Mouse (Mus musculus) embryonic facial prominence, embryonic 14.5 days (tissue): Measurements from ENCODE around the gene Scd4. TPM values are rescaled to one million over a fixed set of nuclear protein-coding genes. Genes with fewer than 3 reads are reported as not detected.

Experiments
- ATAC-seq: fragments of 200-750 bp; cut with Nextera tagmentation; 2 replicates; pipeline ENCODE4 v1.8.0; 2017; ENCODE audit warnings: low read depth, moderate number of reproducible peaks, moderate TSS enrichment
- DNase-seq: peaks from one replicate; pipeline ENCODE4 v3.0.0-alpha.2; 2015; ENCODE audit warnings: low spot score
- H3K27ac ChIP-seq: fragments of 300-500 bp; sonication (generic); replicated peaks from 2 replicates; pipeline ENCODE4 v1.5.1; 2014; ENCODE audit warnings: low read depth, mild to moderate bottlenecking, low read length, moderate library complexity
- H3K27me3 ChIP-seq: fragments of 300-500 bp; sonication (generic); replicated peaks from 2 replicates; pipeline ENCODE4 v1.6.1; 2014; ENCODE audit warnings: low read length; ENCODE audit not compliant: control insufficient read depth, insufficient read depth
- H3K36me3 ChIP-seq: fragments of 300-500 bp; sonication (generic); 2 replicates; pipeline ENCODE4 v1.6.1; 2014; ENCODE audit warnings: low read length, mixed read lengths; ENCODE audit not compliant: control insufficient read depth, insufficient read depth
- H3K4me1 ChIP-seq: fragments of 300-500 bp; sonication (generic); 2 replicates; pipeline ENCODE4 v1.6.1; 2014; ENCODE audit warnings: antibody characterized with exemption, low read length; ENCODE audit not compliant: control insufficient read depth, insufficient read depth
- H3K4me2 ChIP-seq: fragments of 300-500 bp; sonication (generic); 2 replicates; pipeline ENCODE4 v1.6.1; 2014; ENCODE audit warnings: low read depth, mild to moderate bottlenecking, low read length, moderate library complexity, mixed read lengths
- H3K4me3 ChIP-seq: fragments of 300-500 bp; sonication (generic); 2 replicates; pipeline ENCODE4 v1.5.1; 2014; ENCODE audit warnings: low read depth, mild to moderate bottlenecking, low read length
- H3K9ac ChIP-seq: fragments of 300-500 bp; sonication (generic); 2 replicates; pipeline ENCODE4 v1.6.1; 2014; ENCODE audit warnings: low read depth, mild to moderate bottlenecking, low read length, moderate library complexity, mixed read lengths
- H3K9me3 ChIP-seq: fragments of 300-500 bp; sonication (generic); 2 replicates; pipeline ENCODE4 v1.6.1; 2016; ENCODE audit warnings: low read length; ENCODE audit not compliant: control insufficient read depth
- WGBS: fragments of 180-500 bp; shearing (Covaris S2); extraction: QIAGEN DNeasy Blood & Tissue Kit; methylation state at CpG from one replicate; pipeline ENCODE4 v1.1.7; 2014; 5-methylcytosine and 5-hydroxymethylcytosine counted together
- polyA plus RNA-seq: library from polyadenylated mRNA; unstranded; fragments of >200 nt; fragmentation: Nextera tagmentation; extraction: Ambion mirVana; gene quantifications from 2 replicates; pipeline ENCODE4 v1.2.1, GENCODE M21; 2014

The Scd4 gene
- polyA plus RNA-seq, 1 experiment from 2014 or later: 0.51 TPM

- ATAC-seq: no peak
- no peak overlapping the region for H3K4me2 ChIP-seq
- H3K27ac ChIP-seq: no peak overlapping the region
- H3K9ac ChIP-seq: no peak overlapping the region
- no peaks in the 10 kb centered on the region for H3K36me3 ChIP-seq
- H3K9me3 ChIP-seq: no peaks in the 10 kb centered on the region
- no peaks in the 10 kb centered on the region; the same call in 1 of the 2 replicates for H3K4me1 ChIP-seq
- no peak for DNase-seq
- H3K4me3 ChIP-seq: no peak overlapping the region
- no peaks in the 10 kb centered on the region for H3K27me3 ChIP-seq
- WGBS: 69% methylated on average over 5 of the region's 5 CpGs
These were observed 37.3 kb downstream of the Scd4 start for GRCm38 (mm10) chr19:44370231-44370630.

- H3K27me3 ChIP-seq: no peaks in the 10 kb centered on the region
- H3K9ac ChIP-seq: no peak overlapping the region
- H3K36me3 ChIP-seq: no peaks in the 10 kb centered on the region
- ATAC-seq: peak; percentile 90
- no peak overlapping the region for H3K4me3 ChIP-seq
- H3K4me1 ChIP-seq: no peaks in the 10 kb centered on the region; the same call in 1 of the 2 replicates
- H3K4me2 ChIP-seq: no peak overlapping the region
- 20% methylated on average over 6 of the region's 6 CpGs for WGBS
- DNase-seq: peak; percentile 83
- H3K9me3 ChIP-seq: no peaks in the 10 kb centered on the region
- H3K27ac ChIP-seq: no peak overlapping the region
These were observed 40.1 kb downstream of the Scd4 start for GRCm38 (mm10) chr19:44372969-44373368.

- no peaks in the 10 kb centered on the region for H3K36me3 ChIP-seq
- H3K4me3 ChIP-seq: no peak overlapping the region
- no peak overlapping the region for H3K9ac ChIP-seq
- no peaks in the 10 kb centered on the region for H3K27me3 ChIP-seq
- H3K4me2 ChIP-seq: no peak overlapping the region
- WGBS: 31% methylated on average over 3 of the region's 3 CpGs
- ATAC-seq (no peak), DNase-seq (no peak)
- H3K27ac ChIP-seq: no peak overlapping the region
- H3K9me3 ChIP-seq: no peaks in the 10 kb centered on the region
- no peaks in the 10 kb centered on the region for H3K4me1 ChIP-seq
These were observed 43.6 kb downstream of the Scd4 start for GRCm38 (mm10) chr19:44376511-44376951.

- H3K4me3 ChIP-seq: no peak overlapping the region
- H3K9ac ChIP-seq: no peak overlapping the region
- no peak overlapping the region for H3K4me2 ChIP-seq
- WGBS: 45% methylated on average over 4 of the region's 5 CpGs
- DNase-seq (no peak), ATAC-seq (peak; percentile 71)
- H3K36me3 ChIP-seq: no peaks in the 10 kb centered on the region
- no peaks in the 10 kb centered on the region for H3K4me1 ChIP-seq
- no peaks in the 10 kb centered on the region for H3K27me3 ChIP-seq
- no peaks in the 10 kb centered on the region for H3K9me3 ChIP-seq
- H3K27ac ChIP-seq: no peak overlapping the region
These were observed 44.9 kb downstream of the Scd4 start for GRCm38 (mm10) chr19:44377629-44378375.

- no peaks in the 10 kb centered on the region for H3K9me3 ChIP-seq
- no peak overlapping the region for H3K9ac ChIP-seq
- H3K27ac ChIP-seq: no peak overlapping the region
- no peak for ATAC-seq
- H3K36me3 ChIP-seq: no peaks in the 10 kb centered on the region
- no peak overlapping the region for H3K4me2 ChIP-seq
- H3K4me3 ChIP-seq: no peak overlapping the region
- no peaks in the 10 kb centered on the region for H3K4me1 ChIP-seq
- DNase-seq: no peak
- H3K27me3 ChIP-seq: no peaks in the 10 kb centered on the region
These were observed 46.2 kb downstream of the Scd4 start for GRCm38 (mm10) chr19:44379090-44379489.

GRCm38 (mm10) chr19:44380065-44380464 is 47.2 kb downstream of the Scd4 start:
- WGBS: 90% methylated on average over 4 of the region's 4 CpGs
- H3K4me1 ChIP-seq: no peaks in the 10 kb centered on the region
- H3K27ac ChIP-seq: no peak overlapping the region
- no peaks in the 10 kb centered on the region for H3K9me3 ChIP-seq
- H3K9ac ChIP-seq: no peak overlapping the region
- ATAC-seq (no peak), DNase-seq (no peak)
- H3K36me3 ChIP-seq: no peaks in the 10 kb centered on the region
- no peak overlapping the region for H3K4me2 ChIP-seq
- H3K4me3 ChIP-seq: no peak overlapping the region
- H3K27me3 ChIP-seq: no peaks in the 10 kb centered on the region

- H3K9me3 ChIP-seq: no peaks in the 10 kb centered on the region
- H3K4me3 ChIP-seq: no peak overlapping the region
- H3K4me1 ChIP-seq: peaks cover 3% of the 10 kb centered on the region
- H3K4me2 ChIP-seq: no peak overlapping the region
- DNase-seq (no peak), ATAC-seq (no peak)
- no peak overlapping the region for H3K9ac ChIP-seq
- H3K36me3 ChIP-seq: no peaks in the 10 kb centered on the region
- 78% methylated on average over 12 of the region's 12 CpGs for WGBS
- no peak overlapping the region for H3K27ac ChIP-seq
- no peaks in the 10 kb centered on the region for H3K27me3 ChIP-seq
These were observed 49.9 kb downstream of the Scd4 start for GRCm38 (mm10) chr19:44382682-44383321.

GRCm38 (mm10) chr19:44385887-44386498 is 53.1 kb downstream of the Scd4 start:
- H3K36me3 ChIP-seq: no peaks in the 10 kb centered on the region
- WGBS: 77% methylated on average over 6 of the region's 6 CpGs
- no peaks in the 10 kb centered on the region for H3K9me3 ChIP-seq
- H3K27me3 ChIP-seq: no peaks in the 10 kb centered on the region
- peaks cover 12% of the 10 kb centered on the region for H3K4me1 ChIP-seq
- H3K4me2 ChIP-seq: no peak overlapping the region
- H3K4me3 ChIP-seq: no peak overlapping the region
- H3K9ac ChIP-seq: no peak overlapping the region
- DNase-seq: no peak
- no peak overlapping the region for H3K27ac ChIP-seq
- ATAC-seq: no peak
